Mouse (Mus musculus) Muller cell, postnatal 12 days (primary cell): Measurements from ENCODE around the gene Dlec1.

Experiments
- DNase-seq: peaks from one replicate; pipeline ENCODE4 v3.0.0-alpha.2; 2015; ENCODE audit errors: inconsistent ontology term

The Dlec1 gene

GRCm38 (mm10) chr9:119101992-119102782, at the start of gene Dlec1:
Gene Dlec1, plus strand, starts transcription at chr9:119102478.
- DNase-seq, result peak; percentile 90

- no peak for DNase-seq
Observed at GRCm38 (mm10) chr9:119053964-119054576, 48.2 kb upstream of the Dlec1 start.

GRCm38 (mm10) chr9:119055336-119055735, 46.9 kb upstream of the Dlec1 start:
- no peak for DNase-seq

- no peak for DNase-seq
Observed at GRCm38 (mm10) chr9:119058245-119058644, 44.0 kb upstream of the Dlec1 start.

GRCm38 (mm10) chr9:119060701-119061100, 41.6 kb upstream of the Dlec1 start:
- no peak for DNase-seq

GRCm38 (mm10) chr9:119063036-119063644, 39.1 kb upstream of the Dlec1 start:
- DNase-seq, result peak; percentile 92

GRCm38 (mm10) chr9:119064296-119064695, 38.0 kb upstream of the Dlec1 start:
- DNase-seq, result no peak

GRCm38 (mm10) chr9:119067601-119068000, 34.7 kb upstream of the Dlec1 start:
- peak; percentile 59 for DNase-seq

- no peak for DNase-seq
Observed at GRCm38 (mm10) chr9:119068266-119068665, 34.0 kb upstream of the Dlec1 start.

- no peak for DNase-seq
Observed at GRCm38 (mm10) chr9:119070173-119070825, 32.0 kb upstream of the Dlec1 start.

- DNase-seq, result no peak
Observed at GRCm38 (mm10) chr9:119071786-119072185, 30.5 kb upstream of the Dlec1 start.

- DNase-seq, result no peak
Observed at GRCm38 (mm10) chr9:119073184-119073895, 28.9 kb upstream of the Dlec1 start.

- DNase-seq, result no peak
Observed at GRCm38 (mm10) chr9:119075685-119076084, 26.6 kb upstream of the Dlec1 start.

GRCm38 (mm10) chr9:119080040-119080675, 22.1 kb upstream of the Dlec1 start:
- DNase-seq, result no peak

- DNase-seq, result no peak
Observed at GRCm38 (mm10) chr9:119082039-119082438, 20.2 kb upstream of the Dlec1 start.

GRCm38 (mm10) chr9:119082656-119083430, 19.4 kb upstream of the Dlec1 start:
- DNase-seq, result no peak

GRCm38 (mm10) chr9:119083966-119084365, 18.3 kb upstream of the Dlec1 start:
- no peak for DNase-seq

GRCm38 (mm10) chr9:119086451-119086850, 15.8 kb upstream of the Dlec1 start:
- DNase-seq, result no peak

GRCm38 (mm10) chr9:119087309-119087708, 15.0 kb upstream of the Dlec1 start:
- DNase-seq, result no peak

GRCm38 (mm10) chr9:119088148-119088801, 14.0 kb upstream of the Dlec1 start:
- peak; percentile 95 for DNase-seq
